Mouse (Mus musculus): ENCODE measurements around the gene Atrx.

GRCm38 (mm10) chrX:105937736-105938135 lies 8.5 kb upstream of the Atrx start:
- TF ChIP-seq CTCF (IDR thresholded peaks at IDR 0.05; ENCODE audit: low read depth) (no peak), EP300 (IDR thresholded peaks at IDR 0.05; ENCODE audit: low read depth) (no peak)

Measured in liver, embryonic 14.5 days (tissue).